Mouse (Mus musculus) right cerebral cortex, adult 2 months (tissue): ENCODE measurements around the gene Anapc7.
A peak's percentile ranks its signal among the peaks of the same experiment; 100 is the strongest.
"Not testable (repeated sequence)": the region's sequence is repeated elsewhere in the genome, so short reads cannot be mapped to it uniquely, and the experiment has no call there.

ENCODE experiments used
- DNase-seq, 2 experiments: peaks; one replicate each; pipeline ENCODE4 v3.0.0; 2021 to 2022; ENCODE audit warnings: low spot score in 2 of 2

The Anapc7 gene

DNA sequence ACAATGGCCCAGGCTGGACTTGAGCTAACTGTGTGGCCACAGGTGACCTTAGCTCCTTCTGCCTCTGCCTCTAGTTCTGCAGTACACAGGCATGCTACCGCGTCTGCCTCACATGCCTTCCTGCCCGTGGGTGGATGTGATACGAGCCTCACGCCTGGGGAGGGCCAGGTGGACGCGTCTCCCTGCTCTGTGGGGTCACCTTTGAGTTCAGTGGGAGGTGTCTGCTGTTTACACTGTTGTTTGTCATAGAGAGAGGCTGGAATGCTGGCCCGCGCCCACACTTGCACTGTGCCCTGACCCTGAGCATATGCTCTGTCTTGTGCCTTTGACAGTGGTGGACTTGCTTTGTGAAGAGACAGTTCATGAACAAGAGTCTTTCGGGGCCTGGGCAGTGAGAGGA, 16.0 kb upstream of the Anapc7 start:
- no peak for DNase-seq

DNA sequence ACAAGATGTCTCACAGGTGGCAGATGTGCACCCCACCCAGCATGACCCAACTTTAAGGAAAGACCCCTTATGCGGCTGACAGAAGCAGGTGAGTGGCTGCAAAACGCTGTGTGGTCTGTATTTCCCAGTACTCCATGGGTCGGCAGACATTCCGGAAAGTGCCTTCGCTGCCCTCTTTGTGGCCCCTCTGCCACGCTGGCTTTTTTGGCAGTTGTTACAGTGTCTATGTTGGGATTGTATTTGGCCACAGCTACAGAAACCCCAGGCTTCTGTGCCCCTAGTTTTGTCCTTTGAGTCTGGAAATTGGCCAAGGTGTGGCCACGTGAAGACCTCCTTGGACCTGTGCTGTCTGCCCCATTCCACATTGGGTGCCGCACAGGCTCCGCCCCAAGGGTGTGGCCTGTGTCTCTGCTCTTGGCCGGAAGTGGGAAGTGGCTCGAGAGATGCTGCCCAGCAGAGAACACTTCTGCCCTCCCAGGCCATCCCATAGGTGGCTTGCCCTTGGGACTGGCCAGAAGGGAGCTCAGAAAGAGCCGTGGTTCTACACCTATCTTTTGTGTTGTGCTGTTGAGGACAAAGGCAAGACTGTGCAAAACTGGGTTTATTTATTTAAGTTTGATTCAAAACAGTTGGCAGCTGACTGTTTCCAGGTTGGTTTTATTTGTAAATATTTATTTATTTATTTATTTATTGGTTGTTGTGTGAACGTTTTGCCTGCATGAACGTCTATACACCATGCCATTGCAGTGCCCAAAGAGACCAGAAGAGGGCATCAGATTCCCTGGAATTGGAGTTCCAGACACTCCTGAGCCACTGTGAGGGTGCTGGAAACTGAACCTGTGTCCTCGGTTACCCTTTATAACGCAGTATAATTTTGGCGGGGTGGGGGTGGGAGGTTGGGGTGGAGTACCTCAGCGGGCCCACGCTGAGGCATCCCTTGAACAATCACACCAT, 11.5 kb upstream of the Anapc7 start:
- DNase-seq = no peak

DNA sequence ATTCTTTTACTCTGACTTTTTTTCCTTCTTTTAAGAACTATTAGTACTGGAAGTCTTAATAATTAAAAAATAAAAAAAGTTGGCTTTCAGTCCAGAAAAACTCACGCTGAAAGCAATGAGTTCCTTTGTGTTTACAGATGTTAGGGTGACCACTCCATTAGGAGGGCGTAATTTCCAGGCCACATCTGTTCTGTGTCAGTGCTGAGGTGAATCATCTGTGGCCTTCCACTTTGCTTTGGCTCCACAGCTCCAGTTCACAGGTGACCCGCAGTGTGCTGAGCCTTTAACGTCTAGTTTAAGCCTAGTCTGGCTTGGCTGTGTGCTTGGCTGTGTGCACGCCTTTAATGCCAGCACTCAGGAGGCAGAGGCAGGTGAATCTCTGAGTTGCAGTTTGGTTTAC, 9.6 kb upstream of the Anapc7 start:
- DNase-seq = no peak

DNA sequence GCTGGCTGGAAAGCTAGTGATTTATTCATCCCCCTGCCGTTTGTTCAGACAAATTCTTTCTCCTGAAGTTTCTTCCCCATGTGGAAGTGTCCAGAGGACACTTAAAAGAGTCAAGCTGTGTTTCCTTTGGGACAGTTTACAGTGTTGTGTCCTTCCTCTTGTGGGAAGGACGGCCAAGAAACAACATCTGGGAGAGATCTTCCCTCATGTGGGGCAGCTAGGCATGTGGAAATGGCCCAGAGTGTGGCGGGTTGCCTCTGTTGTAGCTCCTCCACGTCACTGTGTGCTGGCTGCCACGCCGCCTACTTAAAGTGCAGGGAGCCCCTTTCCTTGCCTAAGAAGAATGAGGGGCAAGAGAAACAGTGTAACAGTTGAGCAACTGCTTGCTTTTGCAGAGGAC, 8.7 kb upstream of the Anapc7 start:
- DNase-seq = no peak

DNA sequence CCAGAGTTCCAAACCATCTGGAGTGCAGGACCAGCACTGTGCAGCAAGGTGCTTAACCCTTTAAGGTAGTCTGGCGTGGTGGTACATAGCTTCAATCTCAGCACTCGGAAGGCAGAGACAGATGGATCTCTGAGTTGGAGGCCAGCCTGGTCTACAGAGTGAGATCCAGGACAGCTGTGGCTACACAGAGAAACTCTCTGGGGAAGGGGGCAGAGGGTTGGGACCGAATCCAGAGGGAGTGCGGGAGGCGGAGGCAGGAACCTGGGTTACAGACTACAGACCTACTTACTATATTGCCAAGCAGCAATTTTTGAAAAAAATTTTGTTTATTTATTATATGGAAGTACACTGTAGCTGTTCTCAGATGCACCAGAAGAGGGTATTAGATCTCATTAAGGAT, 7.1 kb upstream of the Anapc7 start:
- no peak for DNase-seq

DNA sequence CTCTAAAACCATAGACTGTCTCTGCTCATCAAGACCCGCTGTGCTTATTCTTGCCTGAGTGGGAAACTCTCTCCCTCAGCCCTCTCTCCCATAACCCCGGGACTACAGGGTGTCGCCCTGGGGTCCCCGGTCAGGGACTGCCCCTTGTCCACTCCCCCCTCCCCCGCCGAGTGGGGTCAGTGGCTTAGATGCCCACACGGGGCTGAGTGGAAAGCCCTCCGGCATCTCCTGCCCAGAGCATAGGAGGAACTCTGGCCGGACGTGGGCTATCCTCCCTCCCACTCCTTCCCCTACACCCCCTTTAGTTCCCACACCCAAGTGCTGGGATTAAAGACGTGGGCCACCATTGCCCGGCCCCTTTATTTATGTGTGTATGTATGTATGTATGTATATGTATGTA, 6.0 kb upstream of the Anapc7 start:
- no peak for DNase-seq

DNA sequence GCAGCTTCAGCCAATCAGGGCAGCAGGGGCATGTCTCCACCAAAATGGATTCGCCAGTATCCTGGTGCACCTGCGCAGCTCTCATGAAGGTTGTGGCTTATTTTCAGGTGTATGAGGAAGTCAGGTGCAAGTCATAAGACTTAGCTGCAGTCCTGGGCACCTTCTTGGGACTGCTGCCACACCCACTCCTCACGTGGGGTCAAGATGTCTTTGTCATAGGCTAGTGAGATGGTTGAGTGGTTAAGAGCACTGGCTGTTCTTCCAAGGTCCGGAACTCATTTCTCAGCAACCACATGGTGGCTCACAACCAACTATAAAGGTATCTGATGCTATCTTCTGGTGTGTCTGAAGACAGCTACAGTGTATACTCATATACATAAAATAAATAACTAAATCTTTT, 817 bp upstream of the Anapc7 start:
- not testable (repeated sequence) for DNase-seq

DNA sequence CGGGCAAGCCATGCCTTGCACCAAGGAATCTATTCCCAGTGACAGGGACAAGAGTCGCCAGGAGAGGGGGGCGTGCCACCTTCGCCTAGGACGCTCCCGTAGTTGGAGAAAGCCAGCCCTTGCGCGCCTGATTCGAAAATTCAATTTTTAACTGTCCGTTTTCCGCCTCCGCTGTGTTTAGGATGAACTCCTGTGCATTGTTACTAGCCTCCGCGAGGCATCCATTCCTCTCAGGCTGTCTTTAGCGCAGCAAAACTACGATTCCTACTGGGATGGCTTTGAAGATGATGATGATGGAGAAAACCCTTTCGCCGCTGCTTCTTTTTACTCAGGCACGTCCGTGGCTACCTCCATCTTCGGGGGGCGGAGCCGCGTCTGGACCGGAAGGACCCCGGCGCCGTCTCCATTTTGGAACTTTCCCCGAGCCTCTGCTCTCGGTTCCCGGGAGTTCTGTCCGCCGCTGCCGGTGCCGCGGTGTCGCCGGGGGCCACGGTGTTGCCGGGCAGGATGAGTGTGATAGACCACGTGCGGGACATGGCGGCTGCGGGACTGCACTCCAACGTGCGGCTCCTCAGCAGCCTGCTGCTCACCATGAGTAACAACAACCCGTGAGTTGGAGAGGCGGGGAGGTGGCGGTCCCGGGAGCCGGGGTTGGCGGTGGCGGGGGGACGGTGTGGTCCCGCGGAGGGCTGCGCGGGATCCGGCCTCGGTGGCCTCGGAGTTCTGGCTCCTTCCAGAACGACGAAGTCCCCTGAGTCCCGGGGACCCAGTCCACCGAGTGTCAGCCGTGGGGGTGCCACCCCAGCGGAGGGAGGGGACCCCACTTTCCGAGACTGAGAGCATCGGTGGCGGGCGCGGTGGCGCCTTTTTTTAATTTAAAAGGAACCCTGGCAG, 825 bp downstream of the Anapc7 start:
- peak; percentile 92 to 94 for DNase-seq

DNA sequence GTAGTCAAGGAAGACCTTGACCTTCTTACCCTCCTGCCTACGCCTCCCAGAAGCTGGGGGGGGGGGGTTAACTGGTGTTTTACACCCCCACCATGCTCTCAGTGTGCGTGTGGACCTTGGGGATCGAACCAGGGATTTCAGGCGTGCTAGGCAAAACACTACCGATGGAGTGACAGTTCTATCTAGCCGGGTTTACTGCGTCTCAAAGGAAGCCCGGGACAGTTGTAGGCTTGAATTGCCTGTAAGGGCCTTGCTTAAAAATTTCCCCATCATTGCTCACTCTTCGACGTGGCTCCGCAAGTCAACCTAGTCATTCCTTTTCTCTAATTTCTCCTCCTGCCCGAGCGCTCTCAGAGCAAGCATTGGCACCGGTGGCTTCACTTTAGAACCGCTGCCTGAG, 1.6 kb downstream of the Anapc7 start:
- no peak for DNase-seq

DNA sequence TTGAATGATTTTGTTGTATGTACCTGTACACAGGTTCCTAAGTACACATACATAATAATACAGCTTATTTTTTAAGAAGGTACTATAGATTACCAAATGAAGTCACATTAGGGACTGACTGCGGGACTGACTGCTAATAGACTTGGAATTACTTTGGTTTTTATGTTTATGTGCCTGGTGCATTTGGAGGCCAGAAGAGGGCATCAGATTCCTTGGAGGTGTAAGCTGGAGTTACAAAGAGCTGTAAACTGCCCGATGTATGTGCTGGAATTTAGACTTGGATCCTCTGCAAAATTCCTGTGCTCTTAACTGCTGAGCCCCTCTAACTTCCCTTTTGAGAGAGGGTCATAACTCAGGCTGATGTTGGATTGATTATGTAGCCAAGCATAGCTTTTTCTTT, 4.1 kb downstream of the Anapc7 start:
- no peak for DNase-seq

DNA sequence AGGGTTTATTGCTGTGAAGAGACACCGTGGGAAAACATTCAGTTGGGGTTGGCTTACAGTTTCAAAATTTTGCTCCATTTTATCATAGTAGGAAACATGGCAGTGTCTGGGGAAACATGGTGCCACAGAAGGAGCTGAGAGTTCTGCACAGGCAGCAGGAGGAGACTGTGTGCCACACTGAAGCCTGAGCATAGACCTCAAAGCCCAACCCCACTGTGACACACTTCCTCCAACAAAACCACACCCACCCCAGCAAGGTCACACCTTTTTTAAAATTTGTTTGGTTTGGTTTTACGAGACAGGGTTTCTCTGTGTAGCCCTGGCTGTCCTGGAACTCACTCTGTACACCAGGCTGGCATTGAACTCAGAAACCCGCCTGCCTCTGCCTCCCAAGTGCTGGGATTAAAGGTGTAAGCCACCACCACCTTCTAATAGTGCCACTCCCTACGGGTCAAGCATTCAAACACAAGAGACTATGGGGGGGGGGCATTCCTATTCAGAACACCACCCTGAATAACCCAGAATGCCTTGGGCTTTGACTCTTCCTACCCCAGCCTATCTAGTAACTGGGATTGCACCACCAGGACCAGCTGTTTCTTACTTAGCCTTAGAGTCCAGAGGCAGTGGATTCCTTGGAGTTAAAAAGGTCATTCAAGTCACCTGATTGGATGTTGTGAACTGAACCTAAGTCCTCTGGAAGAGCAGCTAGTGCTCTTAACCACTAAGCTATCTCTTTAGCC, 8.7 kb downstream of the Anapc7 start:
- DNase-seq = no peak

DNA sequence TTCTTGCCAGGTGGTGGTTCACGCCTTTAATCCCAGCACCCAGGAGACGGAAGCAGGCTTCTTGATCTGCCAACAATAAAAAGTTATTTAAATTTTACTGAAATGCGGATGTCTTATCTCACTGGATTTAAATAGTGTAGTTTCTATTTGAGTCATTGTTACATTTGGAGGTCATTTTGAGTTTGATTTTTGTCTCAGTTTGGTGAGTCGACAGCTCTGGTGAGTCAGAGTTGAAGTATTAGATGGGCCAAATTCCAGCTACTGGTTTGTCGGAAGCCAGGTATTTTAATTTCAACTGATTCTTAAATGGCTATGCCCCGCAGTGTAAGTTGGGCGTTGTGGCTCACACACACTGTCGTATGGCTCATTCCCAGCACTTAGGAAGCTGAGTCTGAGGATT, 9.7 kb downstream of the Anapc7 start:
- no peak for DNase-seq

DNA sequence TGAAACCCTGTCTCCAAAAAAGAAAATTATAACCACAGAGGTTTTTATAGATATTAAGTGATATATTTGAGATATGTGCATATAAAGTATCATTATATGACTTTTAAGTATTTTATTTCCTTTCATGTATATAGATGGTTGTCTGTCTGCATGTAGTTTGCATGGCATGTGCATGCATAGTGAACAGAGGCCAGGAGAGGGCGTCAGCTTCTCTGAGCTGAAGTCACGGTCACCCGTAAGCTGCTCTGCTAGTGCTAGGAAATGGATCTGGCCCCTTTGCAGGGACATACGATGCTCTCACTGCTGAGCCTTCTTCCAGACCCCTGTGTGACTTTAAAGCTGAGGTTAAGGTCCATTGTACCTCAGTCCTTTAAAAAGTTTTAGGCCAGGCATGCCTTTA, 13.0 kb downstream of the Anapc7 start:
- DNase-seq = no peak

DNA sequence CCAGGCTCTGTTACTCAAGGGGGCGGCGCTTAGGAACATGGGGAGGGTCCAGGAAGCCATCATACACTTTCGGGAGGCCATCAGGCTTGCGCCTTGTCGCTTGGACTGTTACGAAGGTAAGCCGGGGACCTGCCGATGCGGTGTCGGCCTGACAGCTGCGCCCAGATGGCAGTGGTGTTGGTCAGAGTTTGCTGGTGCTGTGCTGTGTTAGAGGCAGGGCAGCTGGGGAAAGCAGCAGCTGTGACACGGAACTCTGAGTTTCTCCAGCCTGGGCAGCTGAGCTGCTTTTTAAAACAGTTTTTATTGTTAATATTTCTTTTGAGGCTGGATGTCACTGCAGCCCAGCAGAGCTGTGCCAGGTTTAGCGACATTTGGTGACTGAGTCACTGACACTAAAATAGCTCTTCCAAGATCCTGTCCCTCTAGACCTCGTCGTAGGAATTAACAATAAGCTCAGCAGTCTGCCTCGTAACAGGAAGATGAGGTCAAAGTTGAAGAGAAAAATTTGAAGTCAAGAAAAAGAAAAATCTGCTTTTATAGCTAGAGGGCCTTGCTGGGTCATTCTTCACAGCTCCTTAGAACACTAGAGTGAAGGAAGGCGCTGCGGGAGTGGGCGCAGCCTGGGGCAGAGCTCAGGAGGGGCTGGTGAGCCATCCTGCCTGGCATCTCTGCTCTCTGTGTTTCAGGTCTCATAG, 18.1 kb downstream of the Anapc7 start:
- no peak for DNase-seq

DNA sequence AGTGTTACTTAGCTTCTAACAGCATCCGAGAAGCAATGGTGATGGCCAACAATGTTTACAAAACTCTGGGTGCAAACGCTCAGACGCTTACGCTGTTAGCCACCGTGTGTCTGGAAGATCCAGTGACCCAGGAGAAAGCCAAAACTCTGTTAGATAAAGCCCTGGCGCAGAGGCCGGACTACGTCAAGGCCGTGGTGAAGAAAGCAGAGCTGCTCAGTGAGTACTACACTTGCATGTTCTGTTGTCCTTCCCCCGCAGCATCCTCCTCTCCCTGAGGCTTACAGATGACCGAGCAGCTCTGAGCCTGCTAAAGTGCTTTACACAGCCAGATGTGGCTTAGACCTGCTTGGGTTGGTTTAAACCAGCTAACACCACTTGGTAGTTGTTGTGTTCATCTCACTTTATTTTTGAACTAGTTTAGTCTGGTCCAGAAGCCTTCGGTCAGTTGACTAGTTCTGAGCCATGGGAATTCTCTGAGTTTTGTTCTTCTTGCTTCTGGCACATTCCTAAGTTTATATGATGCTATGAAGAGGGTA, 18.7 kb downstream of the Anapc7 start:
- DNase-seq = no peak

DNA sequence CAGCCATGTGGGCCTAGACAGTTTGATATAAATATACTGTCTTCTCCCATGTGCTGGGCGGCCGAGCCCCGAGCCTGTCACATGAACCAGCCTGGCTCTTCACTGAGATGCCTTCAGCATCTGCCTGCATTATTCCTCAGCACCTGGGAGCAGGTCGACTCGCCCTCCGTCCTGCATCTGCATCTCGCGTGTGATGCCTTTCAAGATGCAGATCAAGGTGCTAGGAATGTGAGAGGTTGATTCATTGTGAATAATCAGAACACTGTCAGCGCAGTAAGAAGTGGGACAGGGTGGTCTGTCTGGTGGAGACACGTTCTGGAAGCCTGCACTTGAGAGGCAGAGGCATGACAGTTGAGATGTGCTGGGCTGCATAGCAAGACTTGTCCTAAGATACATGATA, 23.0 kb downstream of the Anapc7 start:
- DNase-seq = no peak

DNA sequence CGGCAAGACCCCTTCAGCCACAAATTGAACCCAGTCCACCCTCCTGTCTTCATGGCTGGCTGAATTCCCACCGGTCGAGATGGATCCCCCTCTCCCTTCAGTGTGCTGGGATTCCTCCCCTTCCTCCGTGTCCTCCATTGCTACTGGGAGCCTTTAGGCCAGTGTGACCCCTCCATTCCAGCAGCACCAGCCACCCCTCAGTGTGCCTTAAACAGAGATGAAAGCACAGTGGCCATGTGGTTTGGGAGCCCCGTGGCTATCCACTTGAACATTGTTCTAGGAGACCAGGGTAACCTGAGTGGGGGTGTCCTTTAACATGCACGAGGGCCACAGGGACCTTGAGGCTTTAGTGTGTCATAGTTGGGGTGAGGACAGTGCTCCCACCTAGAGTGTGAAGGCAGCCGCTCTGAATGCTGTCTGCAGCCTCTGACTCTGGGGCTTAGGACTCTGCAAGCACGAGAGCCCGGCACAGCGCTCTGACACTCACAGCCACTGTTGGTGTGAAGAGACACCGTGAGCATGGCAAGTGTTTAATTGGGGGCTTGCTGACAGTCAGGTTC, 23.6 kb downstream of the Anapc7 start:
- DNase-seq = no peak

DNA sequence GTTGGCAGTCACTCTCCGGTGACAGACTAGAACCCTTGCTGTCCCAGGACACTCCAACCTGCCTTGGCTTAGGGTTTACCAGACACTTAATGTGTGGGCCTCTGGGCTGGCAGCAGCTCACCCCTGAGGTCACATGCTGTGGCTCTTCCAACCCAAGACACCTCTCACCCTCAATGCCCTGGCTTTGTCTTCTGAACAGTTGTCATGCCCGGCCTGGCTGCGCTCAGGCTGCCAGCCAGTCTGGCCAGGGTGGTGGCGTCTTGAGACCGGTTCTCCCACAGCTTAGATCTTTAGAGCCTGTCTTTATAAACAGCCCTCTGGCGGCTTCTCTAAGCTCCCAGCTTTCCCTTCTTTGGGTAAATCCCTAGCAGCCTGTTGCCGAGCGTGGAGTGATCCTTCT, 26.4 kb downstream of the Anapc7 start:
- no peak for DNase-seq

DNA sequence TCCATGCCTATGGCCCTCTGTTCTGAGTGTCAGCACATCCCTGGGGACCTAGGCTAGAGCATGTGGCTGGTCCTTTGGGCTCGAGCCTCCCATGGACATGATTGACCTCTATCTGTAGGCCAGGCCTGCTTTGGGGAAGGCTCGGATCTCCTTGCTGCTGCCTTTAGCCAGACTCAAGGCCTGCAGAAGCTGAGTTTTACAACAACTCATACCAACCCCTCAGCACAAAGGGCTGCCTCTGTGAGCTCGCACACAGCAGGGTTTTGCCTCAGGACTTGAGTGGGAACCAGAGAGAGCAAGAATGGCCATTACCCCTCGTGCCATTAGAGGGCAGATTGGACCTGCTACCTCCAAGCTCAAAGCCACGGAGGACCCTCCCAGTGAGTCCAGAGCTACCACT, 27.4 kb downstream of the Anapc7 start:
- no peak for DNase-seq

DNA sequence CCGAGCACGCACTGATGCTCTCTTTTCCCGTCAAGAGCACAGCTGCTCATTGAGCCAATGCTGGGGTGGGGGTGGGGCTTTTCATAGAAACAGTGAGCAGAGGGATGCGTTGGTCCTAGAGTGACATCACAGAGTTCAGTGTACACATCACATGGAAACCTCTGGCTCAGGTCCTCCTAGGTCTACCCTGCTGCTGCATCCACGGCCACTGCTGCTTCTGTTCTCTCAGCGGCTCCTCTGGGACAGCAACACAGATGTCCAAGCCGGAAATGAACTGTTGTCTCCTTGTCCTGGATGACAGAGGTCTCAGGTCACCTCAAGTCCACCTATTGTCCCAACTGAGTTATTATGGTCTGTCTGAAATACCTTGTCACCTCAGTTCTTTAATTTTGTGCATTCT, 28.5 kb downstream of the Anapc7 start:
- DNase-seq = no peak

DNA sequence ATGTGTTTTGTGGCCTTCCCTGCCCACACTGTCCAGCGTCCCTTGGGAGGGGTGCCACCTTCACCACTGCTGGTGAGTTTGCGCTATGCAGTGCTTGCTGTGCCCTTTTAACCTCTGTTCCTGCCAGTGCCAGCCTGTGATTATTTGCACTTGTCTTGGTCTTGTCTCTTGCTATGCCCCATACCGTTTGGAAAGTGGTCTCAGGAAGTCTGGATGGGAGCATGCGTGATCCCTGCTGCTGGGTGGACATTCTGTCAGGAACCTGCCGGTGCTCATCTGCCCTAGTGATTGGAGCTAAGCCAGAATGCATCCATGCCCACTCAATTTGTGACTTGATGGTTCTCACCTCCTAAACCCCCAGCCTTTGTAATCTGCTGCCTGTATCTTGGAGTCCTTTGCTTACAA, 29.4 kb downstream of the Anapc7 start:
- DNase-seq = no peak
